Mouse (Mus musculus) 3134 (cell line): ENCODE results near the gene Tmtc4.

ENCODE experiments used
- DNase-seq: peaks from one replicate; pipeline ENCODE4 v3.0.0-alpha.2; 2011; ENCODE audit warnings: low spot score; ENCODE audit not compliant: insufficient read length; ENCODE audit errors: extremely low read depth

Tmtc4 gene

GRCm38 (mm10) chr14:122876723-122877122, 107.1 kb downstream of the Tmtc4 start:
- no peak for DNase-seq

- DNase-seq = peak; percentile 7
Observed at GRCm38 (mm10) chr14:122876163-122876562, 107.7 kb downstream of the Tmtc4 start.

- no peak for DNase-seq
Observed at GRCm38 (mm10) chr14:122875636-122876035, 108.2 kb downstream of the Tmtc4 start.

- DNase-seq = no peak
Observed at GRCm38 (mm10) chr14:122875056-122875455, 108.8 kb downstream of the Tmtc4 start.

GRCm38 (mm10) chr14:122872612-122873011, 111.2 kb downstream of the Tmtc4 start:
- no peak for DNase-seq

- no peak for DNase-seq
Observed at GRCm38 (mm10) chr14:122871841-122872580, 111.8 kb downstream of the Tmtc4 start.

- no peak for DNase-seq
Observed at GRCm38 (mm10) chr14:122869831-122870230, 114.0 kb downstream of the Tmtc4 start.
